Mouse (Mus musculus) CH12F3 (cell line): ENCODE measurements around the gene Gli3.

Experiments
- in situ Hi-C: fragments of 300-500 bp; cut with MboI; formaldehyde crosslinking; loops from 2 replicates; pipeline ENCODE4 v1.14.3; 2020; ENCODE audit warnings: low sequenced_read_pairs

Gli3 gene

GRCm38 (mm10) chr13:15462830-15463491 lies at the start of gene Gli3:
Gene Gli3, plus strand, starts transcription at chr13:15463235.
- in situ Hi-C loops = no loop called here

- in situ Hi-C loops = no loop called here
Observed at GRCm38 (mm10) chr13:15421182-15421750, 41.8 kb upstream of the Gli3 start.

GRCm38 (mm10) chr13:15442002-15442401 lies 21.0 kb upstream of the Gli3 start:
- in situ Hi-C loops = no loop called here

GRCm38 (mm10) chr13:15444312-15444711 lies 18.7 kb upstream of the Gli3 start:
- in situ Hi-C loops = no loop called here

GRCm38 (mm10) chr13:15445591-15445990 lies 17.4 kb upstream of the Gli3 start:
- in situ Hi-C loops = no loop called here

GRCm38 (mm10) chr13:15446004-15446403 lies 17.0 kb upstream of the Gli3 start:
- in situ Hi-C loops = no loop called here

- in situ Hi-C loops = no loop called here
Observed at GRCm38 (mm10) chr13:15446782-15447564, 16.1 kb upstream of the Gli3 start.

GRCm38 (mm10) chr13:15450941-15451340 lies 12.1 kb upstream of the Gli3 start:
- in situ Hi-C loops = no loop called here

- in situ Hi-C loops = no loop called here
Observed at GRCm38 (mm10) chr13:15457841-15458240, 5.2 kb upstream of the Gli3 start.

GRCm38 (mm10) chr13:15461926-15462325 lies 1.1 kb upstream of the Gli3 start:
- in situ Hi-C loops = no loop called here

GRCm38 (mm10) chr13:15463492-15464080 lies 551 bp downstream of the Gli3 start:
- in situ Hi-C loops = no loop called here

GRCm38 (mm10) chr13:15464081-15464526 lies 1.1 kb downstream of the Gli3 start:
- in situ Hi-C loops = no loop called here

- in situ Hi-C loops = no loop called here
Observed at GRCm38 (mm10) chr13:15464741-15465250, 1.8 kb downstream of the Gli3 start.

GRCm38 (mm10) chr13:15466496-15466895 lies 3.5 kb downstream of the Gli3 start:
- in situ Hi-C loops = no loop called here

GRCm38 (mm10) chr13:15467409-15467808 lies 4.4 kb downstream of the Gli3 start:
- in situ Hi-C loops = no loop called here

- in situ Hi-C loops = no loop called here
Observed at GRCm38 (mm10) chr13:15468421-15468820, 5.4 kb downstream of the Gli3 start.

- in situ Hi-C loops = no loop called here
Observed at GRCm38 (mm10) chr13:15470056-15470455, 7.0 kb downstream of the Gli3 start.

GRCm38 (mm10) chr13:15472712-15473111 lies 9.7 kb downstream of the Gli3 start:
- in situ Hi-C loops = no loop called here

- in situ Hi-C loops = no loop called here
Observed at GRCm38 (mm10) chr13:15474393-15474792, 11.4 kb downstream of the Gli3 start.

- in situ Hi-C loops = no loop called here
Observed at GRCm38 (mm10) chr13:15486033-15486891, 23.2 kb downstream of the Gli3 start.
